In the genomic region with DNA sequence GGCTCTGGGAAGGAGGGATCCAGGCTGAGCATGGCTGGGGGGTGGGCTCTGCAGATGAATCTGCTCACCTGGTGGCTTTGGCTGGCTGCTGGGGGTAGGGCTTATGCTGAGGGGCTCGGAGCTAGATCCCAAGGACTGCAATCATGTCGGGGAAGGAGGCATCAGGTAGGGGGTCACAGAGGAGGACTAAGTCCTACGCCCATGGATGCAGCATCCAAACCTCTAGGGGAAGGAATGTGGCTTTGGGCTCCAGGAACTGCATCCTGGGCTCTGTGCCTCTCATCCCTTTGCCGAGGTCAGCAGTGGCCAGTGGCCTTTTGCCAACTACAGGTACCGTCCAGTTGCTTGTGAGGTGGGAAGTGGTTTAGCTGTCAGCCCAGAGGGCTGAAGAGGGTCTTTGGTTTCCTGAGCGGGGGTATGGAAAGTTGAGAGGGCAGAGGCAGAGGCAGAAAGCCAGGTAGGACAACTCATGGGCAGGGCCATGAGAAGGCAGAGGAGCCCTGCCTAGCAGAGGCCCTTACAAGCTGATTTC, we compare ENCODE assay signal across 13 mouse cellular contexts. TPM values are rescaled to one million over a fixed set of nuclear protein-coding genes. Genes with fewer than 3 reads are reported as not detected.
DNase-seq lines count a peak whose midpoint lies in the region; ATAC-seq lines count a peak whose summit lies in the region.
"Had no signal": no experiment of that assay in that cellular context is flagged by ENCODE, and none has a peak within 500 bp of the region (broad histone marks: within the 10 kb centered on the region; RNA-seq: fewer than 3 reads in every experiment).

No protein-coding gene starts in this region.

- no peak for DNase-seq in forebrain, embryonic 10.5 days (ENCODE audit: extremely low spot score, low spot score)
- DNase-seq in forebrain, embryonic 11.5 days (ENCODE audit: low spot score), result no peak
- DNase-seq in thymus, postnatal 36 days, result no peak
- DNase-seq in heart, postnatal 25 days (ENCODE audit: low spot score), result no peak
- DNase-seq in gastrocnemius, postnatal 4 days (ENCODE audit: low spot score in 2 of 2), result no peak
- DNase-seq: gastrocnemius, adult 2 months; thymus, adult 18-20 months had no signal

- no peak overlapping the region for H3K4me3 ChIP-seq in forebrain, embryonic 10.5 days
- no peak overlapping the region for H3K4me3 ChIP-seq in forebrain, embryonic 11.5 days (ENCODE audit: low read depth, low read length)
- H3K4me3 ChIP-seq in forebrain, embryonic 12.5 days (replicated peaks), result no peak overlapping the region
- peak overlapping the region; percentile 75; the same call in 1 of the 2 replicates for H3K4me3 ChIP-seq in hindbrain, embryonic 15.5 days
- no peak overlapping the region for H3K4me3 ChIP-seq in neural tube, embryonic 12.5 days
- H3K4me3 ChIP-seq: gastrocnemius, adult 2 months; heart, embryonic 12.5 days; kidney, embryonic 15.5 days; liver, embryonic 15.5 days had no signal

- ATAC-seq in forebrain, embryonic 11.5 days (replicated peaks; ENCODE audit: low FRiP score), result no peak
- ATAC-seq in forebrain, embryonic 12.5 days (ENCODE audit: low FRiP score), result no peak
- 0 out of 2 replicates have a peak, but pooled peaks have one; percentile 0 for ATAC-seq in hindbrain, embryonic 15.5 days (ENCODE audit: low FRiP score, low read depth)
- no peak for ATAC-seq in neural tube, embryonic 12.5 days (ENCODE audit: low FRiP score, low read depth)

- H3K4me1 ChIP-seq in forebrain, embryonic 10.5 days, result peaks cover 54% of the 10 kb centered on the region
- 0 out of 2 replicates have a peak, but pooled peaks cover 11% of the 10 kb centered on the region for H3K4me1 ChIP-seq in forebrain, embryonic 11.5 days (replicated peaks; ENCODE audit: control insufficient read depth, insufficient read depth, low read length)
- peaks cover 78% of the 10 kb centered on the region for H3K4me1 ChIP-seq in forebrain, embryonic 12.5 days
- H3K4me1 ChIP-seq in hindbrain, embryonic 15.5 days (replicated peaks), result peaks cover 74% of the 10 kb centered on the region
- H3K4me1 ChIP-seq in neural tube, embryonic 12.5 days, result peaks cover 48% of the 10 kb centered on the region

- peaks cover 3% of the 10 kb centered on the region for H3K36me3 ChIP-seq in forebrain, embryonic 10.5 days (replicated peaks)
- no peaks in the 10 kb centered on the region for H3K36me3 ChIP-seq in forebrain, embryonic 11.5 days (ENCODE audit: control insufficient read depth, insufficient read depth, low read length)
- H3K36me3 ChIP-seq in forebrain, embryonic 12.5 days (replicated peaks), result peaks cover 12% of the 10 kb centered on the region; the same call in 1 of the 2 replicates
- no peaks in the 10 kb centered on the region for H3K36me3 ChIP-seq in hindbrain, embryonic 15.5 days
- peaks cover 5% of the 10 kb centered on the region for H3K36me3 ChIP-seq in neural tube, embryonic 12.5 days
- H3K36me3 ChIP-seq: liver, embryonic 15.5 days had no signal

- H3K27ac ChIP-seq in forebrain, embryonic 10.5 days, result 0 out of 2 replicates have a peak overlapping the region, but pooled peaks have one; percentile 48
- H3K27ac ChIP-seq in forebrain, embryonic 11.5 days (ENCODE audit: low read depth, low read length), result no peak overlapping the region
- peak overlapping the region; percentile 75 for H3K27ac ChIP-seq in forebrain, embryonic 12.5 days
- H3K27ac ChIP-seq in hindbrain, embryonic 15.5 days (replicated peaks), result peak overlapping the region; percentile 85
- peak overlapping the region; percentile 47; the same call in 1 of the 2 replicates for H3K27ac ChIP-seq in neural tube, embryonic 12.5 days
- H3K27ac ChIP-seq: gastrocnemius, adult 2 months; kidney, embryonic 15.5 days; liver, embryonic 15.5 days had no signal

- intact Hi-C loops in heart, postnatal 25 days (cut with DNase I), result no loop called here

- no peak overlapping the region for H3K4me2 ChIP-seq in forebrain, embryonic 11.5 days (ENCODE audit: low read depth, low read length, severe bottlenecking)
- peak overlapping the region; percentile 36 for H3K4me2 ChIP-seq in forebrain, embryonic 12.5 days
- peak overlapping the region; percentile 94 for H3K4me2 ChIP-seq in hindbrain, embryonic 15.5 days
- H3K4me2 ChIP-seq in neural tube, embryonic 12.5 days (replicated peaks), result peak overlapping the region; percentile 30
- H3K4me2 ChIP-seq: heart, embryonic 12.5 days; liver, embryonic 15.5 days had no signal

- no peaks in the 10 kb centered on the region for H3K9me3 ChIP-seq in forebrain, embryonic 10.5 days
- no peaks in the 10 kb centered on the region for H3K9me3 ChIP-seq in forebrain, embryonic 11.5 days (ENCODE audit: control insufficient read depth, low read length)
- H3K9me3 ChIP-seq in forebrain, embryonic 12.5 days, result no peaks in the 10 kb centered on the region
- H3K9me3 ChIP-seq in hindbrain, embryonic 15.5 days, result no peaks in the 10 kb centered on the region
- no peaks in the 10 kb centered on the region for H3K9me3 ChIP-seq in neural tube, embryonic 12.5 days
- H3K9me3 ChIP-seq: heart, embryonic 12.5 days; kidney, embryonic 15.5 days; liver, embryonic 15.5 days had no signal

- peaks cover 66% of the 10 kb centered on the region for H3K27me3 ChIP-seq in forebrain, embryonic 10.5 days (ENCODE audit: poor library complexity, severe bottlenecking)
- no peaks in the 10 kb centered on the region; the same call in 1 of the 2 replicates for H3K27me3 ChIP-seq in forebrain, embryonic 11.5 days (ENCODE audit: control insufficient read depth, insufficient read depth, low read length)
- H3K27me3 ChIP-seq in forebrain, embryonic 12.5 days, result peaks cover 29% of the 10 kb centered on the region
- no peaks in the 10 kb centered on the region for H3K27me3 ChIP-seq in hindbrain, embryonic 15.5 days
- peaks cover 14% of the 10 kb centered on the region; the same call in 1 of the 2 replicates for H3K27me3 ChIP-seq in neural tube, embryonic 12.5 days (replicated peaks)

- 77% methylated on average over 6 of the region's 6 CpGs for WGBS in forebrain, embryonic 10.5 days
- WGBS in forebrain, embryonic 11.5 days, result 71% methylated on average over 6 of the region's 6 CpGs
- 73% methylated on average over 6 of the region's 6 CpGs for WGBS in forebrain, embryonic 12.5 days
- WGBS in hindbrain, embryonic 15.5 days, result 67% methylated on average over 6 of the region's 6 CpGs
- 75% methylated on average over 6 of the region's 6 CpGs for WGBS in neural tube, embryonic 12.5 days

- H3K9ac ChIP-seq in forebrain, embryonic 11.5 days (ENCODE audit: low read length), result no peak overlapping the region
- H3K9ac ChIP-seq in forebrain, embryonic 12.5 days, result peak overlapping the region; percentile 42; the same call in 1 of the 2 replicates
- peak overlapping the region; percentile 95 for H3K9ac ChIP-seq in hindbrain, embryonic 15.5 days
- H3K9ac ChIP-seq in neural tube, embryonic 12.5 days, result peak overlapping the region; percentile 38
- H3K9ac ChIP-seq: heart, embryonic 12.5 days; kidney, embryonic 15.5 days; liver, embryonic 15.5 days had no signal

RNA-seq across cellular contexts. Expression of a gene that starts 6.8 kb away (rescaled TPM):
- 3.1 and 4.7 TPM in 2 replicates for polyA plus RNA-seq in forebrain, embryonic 10.5 days (2016; fragmentation: Nextera tagmentation; extraction: Ambion mirVana)
- polyA plus RNA-seq in forebrain, embryonic 11.5 days (2014; fragmentation: Nextera tagmentation; extraction: Ambion mirVana), result 15.7 and 18.4 TPM in 2 replicates
- polyA plus RNA-seq in forebrain, embryonic 12.5 days (2016; fragmentation: Nextera tagmentation; extraction: Ambion mirVana), result 54.0 and 63.9 TPM in 2 replicates
- polyA plus RNA-seq in hindbrain, embryonic 15.5 days (2015; fragmentation: Nextera tagmentation; extraction: Ambion mirVana), result 81.6 and 90.9 TPM in 2 replicates
- polyA plus RNA-seq in neural tube, embryonic 12.5 days (2016; fragmentation: Nextera tagmentation; extraction: Ambion mirVana), result 73.1 and 74.2 TPM in 2 replicates
- 1 to 10 TPM; 1.7 to 2.4 TPM for total RNA-seq in heart, postnatal 25 days (2021)
- 10 to 100 TPM; 11.7 to 13.1 TPM for total RNA-seq in gastrocnemius, postnatal 4 days (2021)

RNA-seq across cellular contexts. Expression of a gene that starts 55.2 kb away (rescaled TPM):
- 414 and 424 TPM in 2 replicates for polyA plus RNA-seq in forebrain, embryonic 10.5 days (2016; fragmentation: Nextera tagmentation; extraction: Ambion mirVana)
- polyA plus RNA-seq in forebrain, embryonic 11.5 days (2014; fragmentation: Nextera tagmentation; extraction: Ambion mirVana), result 333 and 347 TPM in 2 replicates
- 378 and 397 TPM in 2 replicates for polyA plus RNA-seq in forebrain, embryonic 12.5 days (2016; fragmentation: Nextera tagmentation; extraction: Ambion mirVana)
- polyA plus RNA-seq in hindbrain, embryonic 15.5 days (2015; fragmentation: Nextera tagmentation; extraction: Ambion mirVana), result 264 and 269 TPM in 2 replicates
- polyA plus RNA-seq in neural tube, embryonic 12.5 days (2016; fragmentation: Nextera tagmentation; extraction: Ambion mirVana), result 309 and 324 TPM in 2 replicates
- total RNA-seq in heart, postnatal 25 days (2021), result 100 to 1,000 TPM; 104 to 112 TPM
- total RNA-seq in gastrocnemius, postnatal 4 days (2021), result 100 to 1,000 TPM; 126 to 134 TPM
